Mouse (Mus musculus) CD4-positive, CD25-positive, alpha-beta regulatory T cell, adult 2 months (primary cell): ENCODE results near the gene Gse1.
"Not testable (repeated sequence)": the region's sequence is repeated elsewhere in the genome, so short reads cannot be mapped to it uniquely, and the experiment has no call there.

Source experiments
- DNase-seq: peaks from one replicate; pipeline ENCODE4 v3.0.0-alpha.2; 2012; ENCODE audit warnings: low read depth, low spot score

Gse1 gene

GRCm38 (mm10) chr8:120322956-120323448 is 94.7 kb downstream of the Gse1 start:
- DNase-seq = no peak

DNA sequence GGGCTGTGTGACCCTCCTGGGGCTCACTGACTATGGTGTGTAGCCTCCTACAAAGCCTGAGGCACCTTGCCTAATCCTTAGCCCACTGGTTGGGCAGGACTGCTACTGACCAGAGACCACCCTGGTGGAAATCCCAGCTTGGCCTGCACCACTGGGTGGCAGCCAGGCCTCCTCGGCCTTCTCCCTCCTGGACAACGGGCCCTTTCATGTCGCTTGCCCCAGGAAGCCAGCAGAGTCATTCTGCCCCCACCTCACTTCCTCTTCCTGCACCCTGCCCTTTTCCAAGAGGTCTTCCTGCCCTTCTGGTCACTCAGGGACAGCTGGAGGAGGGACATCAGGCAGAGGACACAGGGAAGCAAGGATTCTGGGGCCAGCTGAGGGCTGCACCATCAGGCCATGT is 96.3 kb downstream of the Gse1 start:
- DNase-seq = no peak

DNA sequence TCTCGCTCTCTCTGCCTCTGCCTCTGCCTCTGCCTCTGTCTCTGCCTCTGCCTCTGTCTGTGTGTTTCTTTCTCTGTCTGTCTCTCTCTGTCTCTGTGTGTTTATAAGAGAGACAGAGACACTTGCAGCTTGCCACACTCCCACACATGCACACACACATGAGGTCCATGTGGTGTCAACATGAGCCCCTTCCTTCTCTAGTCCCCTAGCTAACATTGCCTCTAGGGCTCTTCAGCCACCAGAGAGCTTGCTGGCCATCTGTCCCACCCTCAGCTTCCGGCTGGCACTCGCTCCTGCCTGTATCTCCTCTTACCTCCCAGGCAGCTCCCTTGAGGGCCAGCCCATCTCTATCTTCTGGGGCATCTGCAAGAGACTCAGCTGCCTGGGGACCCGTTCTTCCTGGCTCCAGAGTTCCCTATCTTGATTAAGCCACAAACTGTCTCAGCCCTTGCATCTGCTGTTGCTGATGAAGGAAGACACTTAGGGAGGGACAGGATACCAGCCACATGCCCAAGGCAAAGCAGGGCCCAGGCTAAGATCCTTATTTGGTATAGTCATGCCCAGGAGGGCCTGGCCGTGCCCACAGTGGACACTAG is 97.0 kb downstream of the Gse1 start:
- DNase-seq = no peak

GRCm38 (mm10) chr8:120327131-120327554 is 98.9 kb downstream of the Gse1 start:
- peak; percentile 50 for DNase-seq

GRCm38 (mm10) chr8:120328361-120329022 is 100.2 kb downstream of the Gse1 start:
- DNase-seq = no peak

DNA sequence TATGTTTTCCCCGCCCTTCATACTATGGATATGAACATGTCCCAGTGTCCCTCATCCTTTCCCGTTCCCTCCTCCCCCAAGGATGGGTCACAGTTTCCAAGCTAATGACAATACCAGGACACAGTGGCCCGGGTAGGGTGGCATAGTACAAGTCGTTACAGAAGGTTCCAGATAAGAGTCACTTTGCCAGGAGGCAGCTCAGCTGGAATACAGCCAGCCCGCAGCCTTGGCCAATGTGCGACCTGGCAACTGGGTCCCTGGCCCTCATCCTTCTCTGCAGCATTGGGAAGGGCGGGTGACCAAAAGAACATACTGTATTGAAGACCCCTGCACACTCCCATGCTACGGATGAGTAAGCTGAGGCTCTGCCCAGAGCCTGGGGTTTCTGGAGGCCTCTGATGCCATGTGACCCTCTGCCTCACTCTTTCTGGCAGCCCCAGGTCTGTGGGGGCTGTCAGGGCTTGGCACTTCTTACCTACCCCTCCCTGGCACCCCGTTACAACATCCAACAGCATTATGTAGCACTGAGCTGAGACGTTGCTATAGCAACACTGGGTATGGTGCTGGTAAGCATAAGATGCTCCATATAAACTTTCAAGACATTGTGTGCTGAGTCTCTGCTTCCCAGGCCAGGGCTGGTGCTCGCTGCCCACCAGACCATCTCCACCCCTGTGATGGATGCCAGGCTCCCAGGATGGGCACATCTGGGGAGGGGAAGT is 100.9 kb downstream of the Gse1 start:
- no peak for DNase-seq

- DNase-seq = no peak
Observed at GRCm38 (mm10) chr8:120331027-120331426, 102.8 kb downstream of the Gse1 start.

DNA sequence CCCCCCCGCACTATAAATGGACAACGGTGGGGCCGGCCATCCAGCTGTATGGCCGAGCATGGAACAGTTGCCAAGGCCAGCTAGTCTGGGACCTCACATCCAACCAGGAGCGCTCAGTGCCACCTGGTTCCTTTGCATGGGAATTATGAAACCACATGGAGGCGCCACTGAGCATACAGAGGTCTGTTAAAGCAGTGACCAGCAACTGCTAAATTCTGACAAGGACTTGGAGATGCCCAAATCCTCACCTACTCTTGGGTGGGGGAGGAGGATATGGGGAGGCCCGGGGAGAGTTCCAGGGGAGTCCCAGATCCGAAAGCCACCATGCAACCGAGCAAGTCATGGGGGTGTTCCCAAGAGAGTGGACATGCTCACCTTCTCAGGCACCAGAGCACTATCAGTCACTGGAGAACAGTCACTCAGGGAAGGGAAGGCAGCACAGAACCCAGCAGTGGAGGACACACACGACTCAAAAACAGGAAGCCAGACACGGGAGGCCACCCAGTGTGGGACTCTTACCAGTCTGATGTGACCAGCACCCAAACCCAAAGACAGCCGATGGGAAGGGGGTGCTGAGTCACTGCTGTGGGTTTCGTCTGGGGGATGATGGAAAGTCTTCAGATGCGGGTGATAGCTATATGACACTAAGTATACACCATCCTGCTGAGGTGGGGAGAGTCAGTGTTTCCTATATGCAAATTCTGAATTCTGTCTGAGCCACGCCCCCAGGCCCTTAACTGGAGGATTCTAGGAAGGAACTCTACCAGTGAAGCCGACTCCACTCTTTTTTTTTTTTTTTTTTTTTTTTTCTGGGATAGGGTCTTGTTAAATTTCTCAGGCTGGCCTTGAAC is 104.3 kb downstream of the Gse1 start:
- DNase-seq = peak; percentile 73

- DNase-seq = no peak
Observed at GRCm38 (mm10) chr8:120333681-120334080, 105.4 kb downstream of the Gse1 start.

- not testable (repeated sequence) for DNase-seq
Observed at GRCm38 (mm10) chr8:120334261-120334660, 106.0 kb downstream of the Gse1 start.

GRCm38 (mm10) chr8:120334878-120335261 is 106.6 kb downstream of the Gse1 start:
- peak; percentile 30 for DNase-seq

GRCm38 (mm10) chr8:120335262-120336086 is 107.2 kb downstream of the Gse1 start:
- peak; percentile 13 for DNase-seq

DNA sequence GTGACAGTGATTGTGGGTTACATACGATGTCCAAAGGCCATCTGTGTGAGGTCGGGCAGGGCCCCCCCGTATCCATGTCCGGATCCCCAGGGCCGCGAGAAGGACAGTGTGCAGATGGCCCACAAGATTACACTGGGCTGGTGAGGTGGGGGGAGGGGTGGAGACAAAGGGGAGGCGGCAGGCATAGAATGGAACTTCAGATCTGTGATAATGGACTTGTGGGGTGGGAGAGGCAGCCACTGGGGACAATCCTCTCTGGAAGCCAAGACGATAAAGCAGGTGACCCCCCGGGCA is 107.8 kb downstream of the Gse1 start:
- no peak for DNase-seq

DNA sequence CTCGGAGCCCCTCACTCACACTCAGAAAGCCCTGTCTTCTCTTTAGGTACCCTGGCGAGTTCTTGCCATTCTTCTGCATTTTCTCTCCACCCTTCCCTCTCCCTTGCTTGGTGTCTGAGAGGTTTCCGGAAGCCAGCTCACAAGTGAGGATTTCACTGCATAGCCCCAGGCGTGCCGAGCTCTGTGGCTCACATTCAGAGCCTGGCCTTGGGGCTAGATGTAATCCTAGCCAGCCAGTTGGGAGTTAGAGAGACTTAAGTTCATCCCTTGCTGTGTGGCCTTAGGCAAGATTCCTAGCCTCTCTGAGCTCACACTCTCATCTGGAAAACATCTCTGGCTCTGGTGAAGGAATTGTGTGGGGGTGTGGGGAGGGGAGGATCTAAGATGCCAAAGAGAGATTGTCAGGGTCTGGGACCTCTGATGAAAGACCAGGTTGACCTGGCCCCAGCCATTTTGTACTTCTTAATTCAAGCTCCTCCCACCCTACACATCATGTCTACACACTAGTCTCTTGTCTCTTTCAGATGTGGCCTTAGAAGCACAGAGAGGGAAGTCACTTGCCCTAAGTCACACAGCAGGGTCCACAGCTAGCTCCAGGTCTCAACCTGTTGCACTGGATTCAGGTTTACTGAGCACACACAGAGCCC is 108.8 kb downstream of the Gse1 start:
- DNase-seq = peak; percentile 18

DNA sequence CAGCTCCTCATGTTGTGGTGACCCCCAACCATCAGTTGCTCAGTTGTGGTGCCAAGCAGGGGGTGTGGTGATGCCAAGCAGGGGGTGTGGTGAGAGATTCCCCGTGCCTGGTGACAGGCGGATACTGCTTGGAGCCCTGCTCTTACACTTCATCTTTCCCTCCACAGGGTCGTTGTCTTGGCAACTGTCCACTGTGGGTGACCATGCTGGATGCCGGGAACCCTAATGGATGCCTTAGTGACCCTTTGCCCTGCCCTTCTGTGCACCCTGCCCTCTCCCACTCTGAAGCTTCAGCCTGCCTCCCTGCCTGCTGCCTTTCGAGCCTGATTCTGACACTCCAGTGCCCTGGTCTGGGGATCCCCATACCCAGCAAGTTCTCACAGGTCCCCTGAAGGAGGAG is 109.4 kb downstream of the Gse1 start:
- DNase-seq = no peak

GRCm38 (mm10) chr8:120338678-120339077 is 110.4 kb downstream of the Gse1 start:
- no peak for DNase-seq

- no peak for DNase-seq
Observed at GRCm38 (mm10) chr8:120339743-120340142, 111.5 kb downstream of the Gse1 start.

GRCm38 (mm10) chr8:120341124-120341523 is 112.9 kb downstream of the Gse1 start:
- no peak for DNase-seq

DNA sequence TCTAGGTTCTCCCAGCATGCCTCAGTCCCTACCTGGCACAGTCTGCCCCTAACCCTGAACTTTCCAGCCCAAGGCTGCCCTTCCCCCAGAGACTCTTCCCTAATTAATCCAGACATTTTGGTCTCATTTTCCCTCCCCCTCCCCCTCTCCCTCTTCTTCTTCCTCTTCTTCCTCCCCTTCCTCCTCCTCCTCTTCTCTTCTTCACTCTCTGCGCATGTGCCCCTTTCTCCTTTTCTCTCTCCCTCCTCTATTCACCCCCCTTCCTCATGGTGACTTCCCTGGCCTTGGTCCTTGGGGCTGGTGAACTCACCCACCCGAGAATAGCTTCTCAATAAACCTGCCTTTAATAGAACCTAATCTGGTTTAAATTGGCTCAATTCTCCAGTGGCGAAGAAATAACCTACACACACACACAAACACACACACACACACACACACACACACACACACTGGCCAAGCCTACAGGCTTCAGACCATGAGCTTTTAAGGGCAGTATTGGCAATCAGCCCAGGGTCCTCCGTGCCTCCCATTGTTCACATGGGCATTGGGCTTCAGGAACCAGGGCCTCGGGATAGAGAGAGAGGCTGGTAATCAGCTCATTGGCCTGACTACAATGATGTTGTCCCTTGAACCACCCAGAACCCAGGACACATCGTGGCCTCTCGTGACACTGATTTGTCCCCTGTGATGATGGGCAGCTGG is 114.7 kb downstream of the Gse1 start:
- DNase-seq = no peak

DNA sequence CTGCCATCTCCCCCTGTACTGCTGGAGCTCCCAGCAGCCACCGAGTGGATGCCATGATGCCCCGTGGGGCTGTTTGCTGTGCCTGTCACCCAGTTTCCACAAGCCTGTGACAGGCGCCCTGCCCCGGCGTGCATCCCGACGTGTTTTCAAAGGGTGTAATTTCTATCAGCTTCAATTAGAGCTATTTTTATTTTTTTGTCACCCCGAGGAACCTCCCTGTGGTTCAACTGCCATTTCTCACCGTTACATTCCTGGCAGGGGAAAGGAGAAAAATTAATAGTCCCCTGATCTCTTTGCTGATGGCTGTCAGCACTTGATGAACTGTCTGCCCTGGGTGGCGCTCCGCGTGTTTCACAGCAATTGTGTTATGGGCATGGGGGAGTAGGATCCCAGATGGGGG is 115.3 kb downstream of the Gse1 start:
- DNase-seq = no peak
